Mouse (Mus musculus): ENCODE results near the gene Pxn. TPM values are rescaled to one million over a fixed set of nuclear protein-coding genes. Genes with fewer than 3 reads are reported as not detected.
A peak's percentile ranks its signal among the peaks of the same experiment; 100 is the strongest.

Pxn gene
- polyA plus RNA-seq, 1 experiment: 46.8 TPM

GRCm38 (mm10) chr5:115529742-115530446 is 23.4 kb downstream of the Pxn start:
- Histone ChIP-seq H3K79me3 (ENCODE audit: low read depth) (peaks cover 41% of the 10 kb centered on the region), H3K4me3 (ENCODE audit: insufficient read depth, poor library complexity, severe bottlenecking) (no peak overlapping the region), H3K36me3 (ENCODE audit: control insufficient read depth, insufficient read depth) (peaks cover 8% of the 10 kb centered on the region), H3K79me2 (ENCODE audit: control insufficient read depth, insufficient read depth) (peaks cover 85% of the 10 kb centered on the region), H3ac (ENCODE audit: control insufficient read depth, insufficient read length, low read depth) (no peak overlapping the region), H3K27me3 (ENCODE audit: control insufficient read depth, insufficient read depth, insufficient read length) (no peaks in the 10 kb centered on the region)
- TF ChIP-seq MYOD1 (IDR thresholded peaks at IDR 0.05; ENCODE audit: control insufficient read depth, insufficient read length, low read depth) (no peak), MYOG (IDR thresholded peaks at IDR 0.05; ENCODE audit: control insufficient read depth, extremely low read depth, insufficient read length) (no peak), CTCF (IDR thresholded peaks at IDR 0.05; ENCODE audit: control insufficient read depth, insufficient read depth, insufficient read length) (no peak), MAX (IDR thresholded peaks at IDR 0.05) (no peak), CEBPB (IDR thresholded peaks at IDR 0.05; ENCODE audit: low read depth) (no peak), USF1 (IDR thresholded peaks at IDR 0.05; ENCODE audit: low read depth) (no peak), FOSL1 (IDR thresholded peaks at IDR 0.05; ENCODE audit: insufficient read depth, low read length, poor library complexity, severe bottlenecking) (no peak)

GRCm38 (mm10) chr5:115530447-115530809 is 24.0 kb downstream of the Pxn start:
- peaks cover 80% of the 10 kb centered on the region for H3K79me2 ChIP-seq (ENCODE audit: control insufficient read depth, insufficient read depth)
- H3K4me3 ChIP-seq (ENCODE audit: insufficient read depth, poor library complexity, severe bottlenecking): no peak overlapping the region
- no peaks in the 10 kb centered on the region for H3K27me3 ChIP-seq (ENCODE audit: control insufficient read depth, insufficient read depth, insufficient read length)
- no peak for TF ChIP-seq USF1 (IDR thresholded peaks at IDR 0.05; ENCODE audit: low read depth)
- no peak for TF ChIP-seq CEBPB (IDR thresholded peaks at IDR 0.05; ENCODE audit: low read depth)
- no peak for TF ChIP-seq MYOD1 (IDR thresholded peaks at IDR 0.05; ENCODE audit: control insufficient read depth, insufficient read length, low read depth)
- no peak for TF ChIP-seq MAX (IDR thresholded peaks at IDR 0.05)
- TF ChIP-seq CTCF (IDR thresholded peaks at IDR 0.05; ENCODE audit: control insufficient read depth, insufficient read depth, insufficient read length): no peak
- no peak for TF ChIP-seq MYOG (IDR thresholded peaks at IDR 0.05; ENCODE audit: control insufficient read depth, extremely low read depth, insufficient read length)
- TF ChIP-seq FOSL1 (IDR thresholded peaks at IDR 0.05; ENCODE audit: insufficient read depth, low read length, poor library complexity, severe bottlenecking): no peak
- no peak overlapping the region for H3ac ChIP-seq (ENCODE audit: control insufficient read depth, insufficient read length, low read depth)
- peaks cover 8% of the 10 kb centered on the region for H3K36me3 ChIP-seq (ENCODE audit: control insufficient read depth, insufficient read depth)
- peaks cover 36% of the 10 kb centered on the region for H3K79me3 ChIP-seq (ENCODE audit: low read depth)

- H3K36me3 ChIP-seq (ENCODE audit: control insufficient read depth, insufficient read depth): peaks cover 4% of the 10 kb centered on the region
- TF ChIP-seq MYOD1 (IDR thresholded peaks at IDR 0.05; ENCODE audit: control insufficient read depth, insufficient read length, low read depth) (no peak), FOSL1 (IDR thresholded peaks at IDR 0.05; ENCODE audit: insufficient read depth, low read length, poor library complexity, severe bottlenecking) (no peak), USF1 (IDR thresholded peaks at IDR 0.05; ENCODE audit: low read depth) (peak; percentile 94), MYOG (IDR thresholded peaks at IDR 0.05; ENCODE audit: control insufficient read depth, extremely low read depth, insufficient read length) (no peak), CEBPB (IDR thresholded peaks at IDR 0.05; ENCODE audit: low read depth) (no peak)
- peaks cover 78% of the 10 kb centered on the region for H3K79me2 ChIP-seq (ENCODE audit: control insufficient read depth, insufficient read depth)
- H3K4me3 ChIP-seq (ENCODE audit: insufficient read depth, poor library complexity, severe bottlenecking): no peak overlapping the region
- H3K79me3 ChIP-seq (ENCODE audit: low read depth): peaks cover 31% of the 10 kb centered on the region
- H3K27me3 ChIP-seq (ENCODE audit: control insufficient read depth, insufficient read depth, insufficient read length): no peaks in the 10 kb centered on the region
- peak overlapping the region; percentile 2 for H3ac ChIP-seq (ENCODE audit: control insufficient read depth, insufficient read length, low read depth)
Measured at GRCm38 (mm10) chr5:115531671-115532270, 25.3 kb downstream of the Pxn start.

GRCm38 (mm10) chr5:115534290-115534731 is 27.8 kb downstream of the Pxn start:
- peaks cover 77% of the 10 kb centered on the region for H3K79me2 ChIP-seq (ENCODE audit: control insufficient read depth, insufficient read depth)
- no peak overlapping the region for H3K4me3 ChIP-seq (ENCODE audit: insufficient read depth, poor library complexity, severe bottlenecking)
- H3K27me3 ChIP-seq (ENCODE audit: control insufficient read depth, insufficient read depth, insufficient read length): no peaks in the 10 kb centered on the region
- peaks cover 28% of the 10 kb centered on the region for H3K79me3 ChIP-seq (ENCODE audit: low read depth)
- peak overlapping the region; percentile 31 for H3ac ChIP-seq (ENCODE audit: control insufficient read depth, insufficient read length, low read depth)
- TF ChIP-seq CEBPB (IDR thresholded peaks at IDR 0.05; ENCODE audit: low read depth) (no peak), USF1 (IDR thresholded peaks at IDR 0.05; ENCODE audit: low read depth) (no peak), MYOD1 (IDR thresholded peaks at IDR 0.05; ENCODE audit: control insufficient read depth, insufficient read length, low read depth) (no peak), MAX (IDR thresholded peaks at IDR 0.05) (no peak), CTCF (IDR thresholded peaks at IDR 0.05; ENCODE audit: control insufficient read depth, insufficient read depth, insufficient read length) (no peak), FOSL1 (IDR thresholded peaks at IDR 0.05; ENCODE audit: insufficient read depth, low read length, poor library complexity, severe bottlenecking) (no peak), MYOG (IDR thresholded peaks at IDR 0.05; ENCODE audit: control insufficient read depth, extremely low read depth, insufficient read length) (no peak)
- H3K36me3 ChIP-seq (ENCODE audit: control insufficient read depth, insufficient read depth): no peaks in the 10 kb centered on the region

- Histone ChIP-seq H3K79me2 (ENCODE audit: control insufficient read depth, insufficient read depth) (peaks cover 77% of the 10 kb centered on the region), H3K4me3 (ENCODE audit: insufficient read depth, poor library complexity, severe bottlenecking) (no peak overlapping the region), H3ac (ENCODE audit: control insufficient read depth, insufficient read length, low read depth) (no peak overlapping the region), H3K36me3 (ENCODE audit: control insufficient read depth, insufficient read depth) (no peaks in the 10 kb centered on the region), H3K27me3 (ENCODE audit: control insufficient read depth, insufficient read depth, insufficient read length) (no peaks in the 10 kb centered on the region), H3K79me3 (ENCODE audit: low read depth) (peaks cover 24% of the 10 kb centered on the region)
- TF ChIP-seq CEBPB (IDR thresholded peaks at IDR 0.05; ENCODE audit: low read depth): peak; percentile 75
- TF ChIP-seq MYOD1 (IDR thresholded peaks at IDR 0.05; ENCODE audit: control insufficient read depth, insufficient read length, low read depth): peak; percentile 70
- peak; percentile 15 for TF ChIP-seq MAX (IDR thresholded peaks at IDR 0.05)
- TF ChIP-seq CTCF (IDR thresholded peaks at IDR 0.05; ENCODE audit: control insufficient read depth, insufficient read depth, insufficient read length): no peak
Measured at GRCm38 (mm10) chr5:115534856-115535255, 28.4 kb downstream of the Pxn start.
